Mouse (Mus musculus): ENCODE results near the gene Slc12a3. TPM values are rescaled to one million over a fixed set of nuclear protein-coding genes. Genes with fewer than 3 reads are reported as not detected.
"Not testable (repeated sequence)": the region's sequence is repeated elsewhere in the genome, so short reads cannot be mapped to it uniquely, and the experiment has no call there.

The Slc12a3 gene
- polyA plus RNA-seq, 1 experiment from 2014 or later, result 0.06 TPM

GRCm38 (mm10) chr8:94392648-94393047 lies 63.6 kb downstream of the Slc12a3 start:
- WGBS, result 87% methylated on average over 6 of the region's 6 CpGs
- Histone ChIP-seq H3K27me3 (ENCODE audit: control insufficient read depth, insufficient read depth, low read length) (no peaks in the 10 kb centered on the region), H3K4me2 (replicated peaks; ENCODE audit: low read depth, low read length) (no peak overlapping the region), H3K27ac (ENCODE audit: low read depth, low read length) (no peak overlapping the region), H3K4me1 (replicated peaks; ENCODE audit: control insufficient read depth, insufficient read depth, low read length) (peaks cover 3% of the 10 kb centered on the region; the same call in 1 of the 2 replicates), H3K4me3 (ENCODE audit: low read depth, low read length) (no peak overlapping the region), H3K9me3 (ENCODE audit: control insufficient read depth, low read length) (no peaks in the 10 kb centered on the region), H3K9ac (ENCODE audit: low read depth, low read length) (no peak overlapping the region), H3K36me3 (ENCODE audit: control insufficient read depth, insufficient read depth, low read length) (peaks cover 19% of the 10 kb centered on the region)
- DNase-seq (ENCODE audit: low spot score) (no peak), ATAC-seq (ENCODE audit: low FRiP score) (no peak)

GRCm38 (mm10) chr8:94395851-94396540 lies 67.0 kb downstream of the Slc12a3 start:
- 94% methylated on average over 6 of the region's 6 CpGs for WGBS
- ATAC-seq (ENCODE audit: low FRiP score) (no peak), DNase-seq (ENCODE audit: low spot score) (no peak)
- no peaks in the 10 kb centered on the region for H3K4me1 ChIP-seq (replicated peaks; ENCODE audit: control insufficient read depth, insufficient read depth, low read length)
- H3K27ac ChIP-seq (ENCODE audit: low read depth, low read length), result no peak overlapping the region
- no peak overlapping the region for H3K4me3 ChIP-seq (ENCODE audit: low read depth, low read length)
- H3K36me3 ChIP-seq (ENCODE audit: control insufficient read depth, insufficient read depth, low read length), result peaks cover 19% of the 10 kb centered on the region
- no peaks in the 10 kb centered on the region for H3K9me3 ChIP-seq (ENCODE audit: control insufficient read depth, low read length)
- H3K4me2 ChIP-seq (replicated peaks; ENCODE audit: low read depth, low read length), result no peak overlapping the region
- H3K9ac ChIP-seq (ENCODE audit: low read depth, low read length), result no peak overlapping the region
- H3K27me3 ChIP-seq (ENCODE audit: control insufficient read depth, insufficient read depth, low read length), result no peaks in the 10 kb centered on the region

GRCm38 (mm10) chr8:94396964-94397657 lies 68.1 kb downstream of the Slc12a3 start:
- DNase-seq (ENCODE audit: low spot score) (peak; percentile 64), ATAC-seq (ENCODE audit: low FRiP score) (no peak)
- Histone ChIP-seq H3K9me3 (ENCODE audit: control insufficient read depth, low read length) (no peaks in the 10 kb centered on the region), H3K27me3 (ENCODE audit: control insufficient read depth, insufficient read depth, low read length) (no peaks in the 10 kb centered on the region), H3K4me3 (ENCODE audit: low read depth, low read length) (no peak overlapping the region), H3K9ac (ENCODE audit: low read depth, low read length) (no peak overlapping the region), H3K36me3 (ENCODE audit: control insufficient read depth, insufficient read depth, low read length) (peaks cover 13% of the 10 kb centered on the region), H3K4me1 (replicated peaks; ENCODE audit: control insufficient read depth, insufficient read depth, low read length) (no peaks in the 10 kb centered on the region), H3K27ac (ENCODE audit: low read depth, low read length) (no peak overlapping the region), H3K4me2 (replicated peaks; ENCODE audit: low read depth, low read length) (no peak overlapping the region)
- 69% methylated on average over 11 of the region's 11 CpGs for WGBS

- H3K27ac ChIP-seq (ENCODE audit: low read depth, low read length), result no peak overlapping the region
- no peak overlapping the region for H3K9ac ChIP-seq (ENCODE audit: low read depth, low read length)
- H3K4me1 ChIP-seq (replicated peaks; ENCODE audit: control insufficient read depth, insufficient read depth, low read length), result no peaks in the 10 kb centered on the region
- DNase-seq (ENCODE audit: low spot score) (no peak), ATAC-seq (ENCODE audit: low FRiP score) (no peak)
- no peak overlapping the region for H3K4me2 ChIP-seq (replicated peaks; ENCODE audit: low read depth, low read length)
- no peaks in the 10 kb centered on the region for H3K9me3 ChIP-seq (ENCODE audit: control insufficient read depth, low read length)
- no peaks in the 10 kb centered on the region for H3K27me3 ChIP-seq (ENCODE audit: control insufficient read depth, insufficient read depth, low read length)
- peaks cover 7% of the 10 kb centered on the region; the same call in 1 of the 2 replicates for H3K36me3 ChIP-seq (ENCODE audit: control insufficient read depth, insufficient read depth, low read length)
- H3K4me3 ChIP-seq (ENCODE audit: low read depth, low read length), result no peak overlapping the region
- 83% methylated on average over 6 of the region's 6 CpGs for whole genome bisulfite sequencing
Observed at GRCm38 (mm10) chr8:94398587-94398986, 69.6 kb downstream of the Slc12a3 start.

- Histone ChIP-seq H3K4me2 (replicated peaks; ENCODE audit: low read depth, low read length) (no peak overlapping the region), H3K9me3 (ENCODE audit: control insufficient read depth, low read length) (no peaks in the 10 kb centered on the region), H3K27ac (ENCODE audit: low read depth, low read length) (no peak overlapping the region), H3K4me1 (replicated peaks; ENCODE audit: control insufficient read depth, insufficient read depth, low read length) (no peaks in the 10 kb centered on the region), H3K9ac (ENCODE audit: low read depth, low read length) (no peak overlapping the region), H3K27me3 (ENCODE audit: control insufficient read depth, insufficient read depth, low read length) (no peaks in the 10 kb centered on the region), H3K36me3 (ENCODE audit: control insufficient read depth, insufficient read depth, low read length) (peaks cover 3% of the 10 kb centered on the region; the same call in 1 of the 2 replicates), H3K4me3 (ENCODE audit: low read depth, low read length) (no peak overlapping the region)
- ATAC-seq (ENCODE audit: low FRiP score) (no peak), DNase-seq (ENCODE audit: low spot score) (no peak)
- 82% methylated on average over 3 of the region's 3 CpGs for WGBS
Observed at GRCm38 (mm10) chr8:94399361-94399953, 70.5 kb downstream of the Slc12a3 start.

- H3K4me2 ChIP-seq (replicated peaks; ENCODE audit: low read depth, low read length); H3K27me3 ChIP-seq (ENCODE audit: control insufficient read depth, insufficient read depth, low read length); H3K27ac ChIP-seq (ENCODE audit: low read depth, low read length); H3K4me1 ChIP-seq (replicated peaks; ENCODE audit: control insufficient read depth, insufficient read depth, low read length); H3K4me3 ChIP-seq (ENCODE audit: low read depth, low read length); H3K9ac ChIP-seq (ENCODE audit: low read depth, low read length); H3K36me3 ChIP-seq (ENCODE audit: control insufficient read depth, insufficient read depth, low read length); H3K9me3 ChIP-seq (ENCODE audit: control insufficient read depth, low read length); DNase-seq (ENCODE audit: low spot score); ATAC-seq (ENCODE audit: low FRiP score): not testable (repeated sequence)
- 78% methylated on average over 2 of the region's 2 CpGs for WGBS
Observed at GRCm38 (mm10) chr8:94399957-94400356, 71.0 kb downstream of the Slc12a3 start.

- Histone ChIP-seq H3K4me1 (replicated peaks; ENCODE audit: control insufficient read depth, insufficient read depth, low read length) (no peaks in the 10 kb centered on the region), H3K9ac (ENCODE audit: low read depth, low read length) (no peak overlapping the region), H3K4me3 (ENCODE audit: low read depth, low read length) (no peak overlapping the region), H3K4me2 (replicated peaks; ENCODE audit: low read depth, low read length) (no peak overlapping the region), H3K27me3 (ENCODE audit: control insufficient read depth, insufficient read depth, low read length) (no peaks in the 10 kb centered on the region), H3K36me3 (ENCODE audit: control insufficient read depth, insufficient read depth, low read length) (no peaks in the 10 kb centered on the region), H3K9me3 (ENCODE audit: control insufficient read depth, low read length) (no peaks in the 10 kb centered on the region), H3K27ac (ENCODE audit: low read depth, low read length) (no peak overlapping the region)
- no peak for DNase-seq (ENCODE audit: low spot score)
- ATAC-seq (ENCODE audit: low FRiP score), result no peak
- 65% methylated on average over 8 of the region's 8 CpGs for WGBS
Observed at GRCm38 (mm10) chr8:94408443-94409080, 79.6 kb downstream of the Slc12a3 start.

GRCm38 (mm10) chr8:94409523-94409922 lies 80.5 kb downstream of the Slc12a3 start:
- ATAC-seq (ENCODE audit: low FRiP score) (no peak), DNase-seq (ENCODE audit: low spot score) (no peak)
- no peaks in the 10 kb centered on the region for H3K27me3 ChIP-seq (ENCODE audit: control insufficient read depth, insufficient read depth, low read length)
- H3K4me2 ChIP-seq (replicated peaks; ENCODE audit: low read depth, low read length), result no peak overlapping the region
- no peak overlapping the region for H3K4me3 ChIP-seq (ENCODE audit: low read depth, low read length)
- no peaks in the 10 kb centered on the region for H3K9me3 ChIP-seq (ENCODE audit: control insufficient read depth, low read length)
- no peak overlapping the region for H3K9ac ChIP-seq (ENCODE audit: low read depth, low read length)
- no peaks in the 10 kb centered on the region for H3K4me1 ChIP-seq (replicated peaks; ENCODE audit: control insufficient read depth, insufficient read depth, low read length)
- 87% methylated on average over 7 of the region's 7 CpGs for WGBS
- no peak overlapping the region for H3K27ac ChIP-seq (ENCODE audit: low read depth, low read length)
- H3K36me3 ChIP-seq (ENCODE audit: control insufficient read depth, insufficient read depth, low read length), result no peaks in the 10 kb centered on the region

All from hindbrain, embryonic 11.5 days (tissue).